Mouse (Mus musculus) liver, adult 2 months (tissue): ENCODE data around the gene Hnrnpul1. TPM values are rescaled to one million over a fixed set of nuclear protein-coding genes. Genes with fewer than 3 reads are reported as not detected.
A peak's percentile ranks its signal among the peaks of the same experiment; 100 is the strongest.

Experiments
- DNase-seq: peaks from one replicate; pipeline ENCODE4 v3.0.0-alpha.2; 2011; ENCODE audit warnings: low read depth, low spot score; ENCODE audit errors: extremely low read depth
- H3K27ac ChIP-seq: fragments of 200-500 bp; replicated peaks from 2 replicates; pipeline ENCODE4 v1.5.1; 2012; ENCODE audit warnings: low read depth, mild to moderate bottlenecking, control low read depth, inconsistent platforms, low read length; ENCODE audit not compliant: insufficient read depth
- H3K27me3 ChIP-seq: fragments of 200-500 bp; 2 replicates; pipeline ENCODE4 v1.6.1; 2012; ENCODE audit warnings: mild to moderate bottlenecking, moderate library complexity, low read length, inconsistent platforms; ENCODE audit not compliant: control insufficient read depth, insufficient read depth
- H3K36me3 ChIP-seq: fragments of 200-500 bp; 2 replicates; pipeline ENCODE4 v1.6.1; 2012; ENCODE audit warnings: low read length, inconsistent platforms; ENCODE audit not compliant: control insufficient read depth, insufficient read depth
- H3K4me1 ChIP-seq: fragments of 200-500 bp; 2 replicates; pipeline ENCODE4 v1.6.1; 2011; ENCODE audit warnings: low read length; ENCODE audit not compliant: control insufficient read depth, insufficient read depth
- H3K4me3 ChIP-seq: fragments of 200-500 bp; 2 replicates; pipeline ENCODE4 v1.5.1; 2011; ENCODE audit warnings: low read depth, mild to moderate bottlenecking, control low read depth, low read length, moderate library complexity; ENCODE audit not compliant: insufficient read depth
- H3K79me2 ChIP-seq: fragments of 200-500 bp; 2 replicates; pipeline ENCODE4 v1.6.1; 2012; ENCODE audit warnings: inconsistent platforms, mild to moderate bottlenecking, low read length, moderate library complexity; ENCODE audit not compliant: control insufficient read depth, insufficient read depth
- H3K9ac ChIP-seq: fragments of 200-500 bp; 2 replicates; pipeline ENCODE4 v1.6.1; 2012; ENCODE audit warnings: low read depth, mild to moderate bottlenecking, control low read depth, inconsistent platforms, low read length
- CTCF ChIP-seq: fragments of 200-500 bp; IDR thresholded peaks from 2 replicates; pipeline ENCODE4 v1.5.1; 2011; ENCODE audit warnings: low read depth, low read length, control low read depth
- POLR2A ChIP-seq: fragments of 200-500 bp; IDR thresholded peaks from 2 replicates; pipeline ENCODE4 v1.6.1; 2011; ENCODE audit warnings: low read length, control low read depth; ENCODE audit not compliant: insufficient read depth; ENCODE audit errors: extremely low read depth
- WGBS: fragments of 180-500 bp; shearing (Covaris S2); methylation state at CpG from one replicate; pipeline ENCODE4 v1.1.7; 2018; 5-methylcytosine and 5-hydroxymethylcytosine counted together
- polyA plus RNA-seq: library from polyadenylated mRNA; depleted of rRNA; stranded (reverse); fragments of >200 nt; gene quantifications from 2 replicates; pipeline ENCODE4 v1.2.3, GENCODE M21; 2012; rRNA removed
- total RNA-seq: library from RNA; depleted of rRNA; stranded (reverse); fragments of >200 nt; gene quantifications from 2 replicates; pipeline ENCODE4 v1.2.3, GENCODE M21; 2014; rRNA removed

Hnrnpul1 gene
- total RNA-seq: 30.0 and 32.7 TPM in 2 replicates
- polyA plus RNA-seq: 21.7 and 23.3 TPM in 2 replicates

DNA sequence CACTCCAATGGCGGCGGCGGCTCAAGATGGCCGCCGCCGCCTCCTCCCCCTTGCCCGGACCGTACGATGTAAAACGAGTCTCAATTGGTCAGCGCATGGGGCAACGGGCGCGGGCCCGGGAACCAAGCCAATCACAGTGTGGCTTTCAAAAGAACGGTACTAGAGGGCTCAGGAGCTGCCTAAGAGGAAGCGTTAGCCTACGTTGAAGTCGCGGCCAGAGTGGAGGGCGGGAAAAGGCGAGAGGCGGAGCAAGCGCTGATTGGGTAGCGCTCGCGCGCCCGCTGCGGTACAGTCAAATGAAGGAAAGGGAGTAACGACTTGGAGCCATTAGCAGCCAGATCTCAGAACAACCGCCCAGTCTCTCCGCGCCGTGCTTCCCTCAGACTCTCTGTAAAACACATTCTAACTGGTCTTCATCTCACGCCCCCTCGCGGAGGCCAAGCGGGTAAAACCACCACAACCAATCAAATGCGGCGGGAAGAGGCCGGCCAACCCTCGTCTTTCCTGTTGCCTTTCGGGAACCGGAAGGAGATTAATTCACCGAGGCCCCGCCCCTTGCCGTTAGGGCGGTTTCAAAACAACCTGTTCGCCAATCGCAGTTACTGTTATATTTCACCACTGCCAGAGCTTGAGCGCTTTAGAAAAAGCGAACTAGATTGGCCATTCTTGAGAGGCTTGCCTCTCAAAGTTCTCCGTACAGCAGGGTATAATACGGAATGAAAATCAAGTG is at the start of gene Hnrnpul1:
Gene Hnrnpul1, minus strand, starts transcription at position 20 of the 730 bp plus-strand sequence.
- TF ChIP-seq POLR2A (no peak), CTCF (peak; percentile 51)
- H3K4me3 ChIP-seq: peak within 1 kb of the TSS; percentile 86
- no peaks in the 10 kb centered on the region for H3K27me3 ChIP-seq
- peak within 1 kb of the TSS; percentile 96 for H3K9ac ChIP-seq
- peak within 1 kb of the TSS; percentile 92 for H3K27ac ChIP-seq
- peaks cover 12% of the 10 kb centered on the region for H3K36me3 ChIP-seq
- peaks cover 10% of the 10 kb centered on the region for H3K4me1 ChIP-seq
- under 1% methylated on average over 54 of the region's 55 CpGs for WGBS
- peak; percentile 96 for DNase-seq
- peaks cover 19% of the 10 kb centered on the region for H3K79me2 ChIP-seq

- TF ChIP-seq POLR2A (no peak), CTCF (no peak)
- Histone ChIP-seq H3K79me2 (no peaks in the 10 kb centered on the region), H3K36me3 (no peaks in the 10 kb centered on the region), H3K4me1 (peaks cover 3% of the 10 kb centered on the region; the same call in 1 of the 2 replicates), H3K4me3 (no peak overlapping the region), H3K27ac (no peak overlapping the region), H3K9ac (no peak overlapping the region), H3K27me3 (no peaks in the 10 kb centered on the region)
- DNase-seq: no peak
- whole genome bisulfite sequencing: 91% methylated on average over 13 of the region's 13 CpGs
Observed at GRCm38 (mm10) chr7:25803460-25803859, 48.9 kb upstream of the Hnrnpul1 start.

DNA sequence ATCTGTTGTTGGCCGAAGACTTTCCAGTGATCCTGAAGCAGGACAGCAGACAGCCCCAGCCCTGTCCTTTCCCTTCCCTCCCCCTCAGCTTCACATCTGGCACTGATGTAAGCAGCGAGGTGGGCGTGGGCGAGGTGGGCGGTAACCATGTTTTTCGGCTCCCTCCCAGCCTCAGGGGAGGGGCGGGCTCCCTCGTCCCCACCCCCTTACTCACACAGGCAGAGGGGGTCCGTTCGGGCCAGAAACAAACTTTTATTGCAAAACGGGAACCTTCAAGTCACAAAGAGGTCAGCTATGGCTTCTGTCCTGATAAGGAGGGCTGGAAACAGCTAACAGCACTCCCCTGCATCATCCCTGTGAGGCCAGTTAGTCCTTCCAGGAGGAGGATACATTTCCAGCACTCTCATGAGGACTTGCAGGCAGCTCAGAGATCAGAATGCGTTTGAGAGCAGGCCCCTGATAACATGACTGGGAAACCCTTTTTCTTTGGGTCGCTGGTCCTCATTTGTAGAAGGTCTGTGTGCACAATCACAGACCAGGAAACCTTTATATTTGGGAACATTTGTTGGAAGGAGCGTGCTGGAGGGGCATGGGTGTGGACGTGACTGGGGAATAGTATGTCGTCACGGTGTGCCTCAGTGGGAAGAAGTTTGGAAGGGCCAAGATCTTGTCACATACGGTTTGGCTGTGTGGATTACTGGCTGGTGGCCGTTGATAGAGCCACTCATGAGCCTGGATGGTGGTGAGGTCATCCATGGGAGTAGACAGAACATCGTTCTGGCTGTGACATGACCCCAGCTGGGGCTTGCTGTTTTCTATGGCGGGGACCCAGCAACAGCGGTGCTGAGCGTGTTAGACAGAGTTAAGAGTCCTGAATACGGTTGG is 47.9 kb upstream of the Hnrnpul1 start:
- no peak for DNase-seq
- H3K79me2 ChIP-seq: no peaks in the 10 kb centered on the region

GRCm38 (mm10) chr7:25801031-25801430 is 46.5 kb upstream of the Hnrnpul1 start:
- Histone ChIP-seq H3K27me3 (no peaks in the 10 kb centered on the region), H3K79me2 (no peaks in the 10 kb centered on the region), H3K4me1 (peaks cover 3% of the 10 kb centered on the region; the same call in 1 of the 2 replicates), H3K4me3 (no peak overlapping the region), H3K9ac (no peak overlapping the region), H3K36me3 (no peaks in the 10 kb centered on the region), H3K27ac (no peak overlapping the region)
- no peak for DNase-seq
- TF ChIP-seq POLR2A (no peak), CTCF (no peak)
- WGBS: 97% methylated on average over 6 of the region's 6 CpGs

More for the DNA sequence above, 47.9 kb upstream of the Hnrnpul1 start:
- Histone ChIP-seq H3K4me1 (peaks cover 3% of the 10 kb centered on the region; the same call in 1 of the 2 replicates), H3K27ac (no peak overlapping the region), H3K27me3 (no peaks in the 10 kb centered on the region), H3K36me3 (no peaks in the 10 kb centered on the region), H3K4me3 (no peak overlapping the region), H3K9ac (no peak overlapping the region)
- TF ChIP-seq POLR2A (no peak), CTCF (no peak)
- 53% methylated on average over 24 of the region's 24 CpGs for WGBS

- DNase-seq: peak; percentile 36
- H3K27me3 ChIP-seq: no peaks in the 10 kb centered on the region
- H3K4me3 ChIP-seq: no peak overlapping the region
- peaks cover 3% of the 10 kb centered on the region; the same call in 1 of the 2 replicates for H3K4me1 ChIP-seq
- no peak overlapping the region for H3K9ac ChIP-seq
- no peaks in the 10 kb centered on the region for H3K36me3 ChIP-seq
- H3K27ac ChIP-seq: no peak overlapping the region
- WGBS: 17% methylated on average over 1 of the region's 1 CpGs
- H3K79me2 ChIP-seq: no peaks in the 10 kb centered on the region
- TF ChIP-seq POLR2A (no peak), CTCF (no peak)
Observed at GRCm38 (mm10) chr7:25799369-25799768, 44.8 kb upstream of the Hnrnpul1 start.
